In the genomic region with DNA sequence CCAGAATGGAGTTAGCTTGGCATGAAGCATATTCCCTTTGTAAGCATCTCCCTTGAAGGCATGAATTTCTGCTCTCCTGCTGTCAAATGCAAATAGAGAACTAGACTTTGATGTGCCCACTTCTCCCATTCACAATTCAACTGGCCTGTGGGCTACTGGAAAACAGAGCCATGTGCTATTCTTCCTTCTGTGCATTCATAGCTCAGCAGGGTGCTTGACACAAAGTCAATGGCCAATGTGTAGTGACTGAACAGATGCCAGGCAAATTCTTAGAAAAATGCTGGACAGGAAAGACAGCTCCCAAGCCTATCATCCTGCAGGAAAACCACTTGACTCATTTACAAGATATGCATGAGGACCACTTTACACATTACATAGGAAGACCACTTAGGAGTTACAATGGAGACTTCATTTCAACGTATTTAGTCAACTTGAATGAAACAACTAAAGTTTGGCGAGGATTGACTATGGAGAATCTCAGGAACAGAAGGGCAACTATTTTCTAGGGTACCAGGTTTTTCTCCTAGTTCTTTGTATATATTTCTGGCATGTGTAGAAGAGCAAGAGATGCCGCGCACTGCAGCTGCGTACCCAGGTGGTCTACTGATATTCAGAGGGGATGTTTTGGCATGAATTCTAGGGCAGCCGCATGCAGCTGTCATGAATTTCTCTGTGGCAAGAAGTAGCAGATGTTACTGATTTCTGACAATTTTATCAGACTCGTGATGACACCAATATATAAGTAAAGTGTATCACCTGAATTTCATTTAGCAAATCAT, we compare ENCODE assay signal across 20 mouse cellular contexts.
DNase-seq lines count a peak whose midpoint lies in the region; ATAC-seq and TF ChIP-seq lines count a peak whose summit lies in the region.
"Had no signal": no experiment of that assay in that cellular context is flagged by ENCODE, and none has a peak within 500 bp of the region (broad histone marks: within the 10 kb centered on the region; RNA-seq: fewer than 3 reads in every experiment).

No protein-coding gene starts in this region.

- H3K4me3 ChIP-seq in forebrain, embryonic 14.5 days (ENCODE audit: low read depth, low read length), result no peak overlapping the region
- H3K4me3 ChIP-seq in forebrain, embryonic 15.5 days, result no peak overlapping the region
- H3K4me3 ChIP-seq in midbrain, postnatal 0 days (ENCODE audit: low read depth, low read length), result no peak overlapping the region
- H3K4me3 ChIP-seq in midbrain, embryonic 13.5 days (replicated peaks), result no peak overlapping the region
- no peak overlapping the region for H3K4me3 ChIP-seq in hindbrain, embryonic 16.5 days (ENCODE audit: low read length)
- H3K4me3 ChIP-seq: heart, embryonic 12.5 days; left cerebral cortex, adult 2 months; limb, embryonic 15.5 days; myocyte; stomach, embryonic 15.5 days had no signal

- peak; percentile 16 for DNase-seq in forebrain, embryonic 14.5 days (ENCODE audit: low spot score)
- peak; percentile 51 for DNase-seq in midbrain, postnatal 0 days (ENCODE audit: low spot score)
- DNase-seq in cerebellum, adult 11-12 months, result peak; percentile 69
- DNase-seq in c-Kit-positive CD71-positive TER-119-positive erythroid progenitor cells, embryonic 14.5 days (ENCODE audit: low spot score), result no peak
- DNase-seq in adrenal gland, postnatal 10 days, result no peak
- DNase-seq: adrenal gland, postnatal 25 days; gastrocnemius, postnatal 25 days; kidney, adult 2 months; kidney, postnatal 4 days; lung, adult 2 months; thymus, postnatal 36 days had no signal

- no peak for ATAC-seq in forebrain, embryonic 14.5 days
- no peak for ATAC-seq in forebrain, embryonic 15.5 days (replicated peaks)
- ATAC-seq in midbrain, postnatal 0 days (ENCODE audit: low FRiP score), result peak; percentile 31; the same call in 1 of the 2 replicates
- ATAC-seq in midbrain, embryonic 13.5 days, result no peak
- ATAC-seq in hindbrain, embryonic 16.5 days, result peak; percentile 56; the same call in 1 of the 2 replicates

- no peaks in the 10 kb centered on the region for H3K4me1 ChIP-seq in forebrain, embryonic 14.5 days (ENCODE audit: control insufficient read depth, insufficient read depth, low read length)
- no peaks in the 10 kb centered on the region for H3K4me1 ChIP-seq in forebrain, embryonic 15.5 days
- no peaks in the 10 kb centered on the region for H3K4me1 ChIP-seq in midbrain, postnatal 0 days (ENCODE audit: insufficient read depth, low read length)
- no peaks in the 10 kb centered on the region for H3K4me1 ChIP-seq in midbrain, embryonic 13.5 days (replicated peaks)
- no peaks in the 10 kb centered on the region for H3K4me1 ChIP-seq in hindbrain, embryonic 16.5 days (ENCODE audit: control insufficient read depth, insufficient read depth, low read depth, low read length)
- H3K4me1 ChIP-seq: heart, embryonic 12.5 days; limb, embryonic 15.5 days; stomach, embryonic 15.5 days had no signal

- H3K9me3 ChIP-seq in forebrain, embryonic 14.5 days (replicated peaks; ENCODE audit: control insufficient read depth, low read length), result no peaks in the 10 kb centered on the region
- H3K9me3 ChIP-seq in forebrain, embryonic 15.5 days, result no peaks in the 10 kb centered on the region
- H3K9me3 ChIP-seq in midbrain, postnatal 0 days (ENCODE audit: low read length), result no peaks in the 10 kb centered on the region
- no peaks in the 10 kb centered on the region for H3K9me3 ChIP-seq in midbrain, embryonic 13.5 days
- no peaks in the 10 kb centered on the region for H3K9me3 ChIP-seq in hindbrain, embryonic 16.5 days (ENCODE audit: control insufficient read depth, low read length)
- H3K9me3 ChIP-seq: heart, embryonic 12.5 days; limb, embryonic 15.5 days; stomach, embryonic 15.5 days had no signal

- H3K4me2 ChIP-seq in forebrain, embryonic 14.5 days (ENCODE audit: low read length), result no peak overlapping the region
- no peak overlapping the region for H3K4me2 ChIP-seq in forebrain, embryonic 15.5 days (replicated peaks)
- H3K4me2 ChIP-seq in midbrain, postnatal 0 days (ENCODE audit: low read depth, low read length, poor library complexity, severe bottlenecking), result no peak overlapping the region
- no peak overlapping the region for H3K4me2 ChIP-seq in midbrain, embryonic 13.5 days (replicated peaks)
- H3K4me2 ChIP-seq in hindbrain, embryonic 16.5 days (ENCODE audit: low read length), result no peak overlapping the region
- H3K4me2 ChIP-seq: heart, embryonic 12.5 days; limb, embryonic 15.5 days; stomach, embryonic 15.5 days had no signal

- no peaks in the 10 kb centered on the region for H3K27me3 ChIP-seq in forebrain, embryonic 14.5 days (replicated peaks; ENCODE audit: control insufficient read depth, insufficient read depth, low read length)
- H3K27me3 ChIP-seq in forebrain, embryonic 15.5 days, result no peaks in the 10 kb centered on the region
- H3K27me3 ChIP-seq in midbrain, postnatal 0 days (ENCODE audit: insufficient read depth, low read length), result no peaks in the 10 kb centered on the region
- H3K27me3 ChIP-seq in midbrain, embryonic 13.5 days, result no peaks in the 10 kb centered on the region
- no peaks in the 10 kb centered on the region for H3K27me3 ChIP-seq in hindbrain, embryonic 16.5 days (replicated peaks; ENCODE audit: control insufficient read depth, insufficient read depth, low read length)
- H3K27me3 ChIP-seq: heart, embryonic 12.5 days; limb, embryonic 15.5 days; stomach, embryonic 15.5 days had no signal

- TF ChIP-seq CTCF in midbrain, postnatal 0 days (IDR thresholded peaks at IDR 0.05), result no peak

- no peaks in the 10 kb centered on the region for H3K36me3 ChIP-seq in forebrain, embryonic 14.5 days (ENCODE audit: control insufficient read depth, insufficient read depth, low read length)
- H3K36me3 ChIP-seq in forebrain, embryonic 15.5 days, result no peaks in the 10 kb centered on the region
- H3K36me3 ChIP-seq in midbrain, postnatal 0 days (ENCODE audit: insufficient read depth, low read length), result no peaks in the 10 kb centered on the region
- H3K36me3 ChIP-seq in midbrain, embryonic 13.5 days, result no peaks in the 10 kb centered on the region
- H3K36me3 ChIP-seq in hindbrain, embryonic 16.5 days (ENCODE audit: control insufficient read depth, insufficient read depth, low read length), result no peaks in the 10 kb centered on the region
- H3K36me3 ChIP-seq: heart, embryonic 12.5 days; limb, embryonic 15.5 days; stomach, embryonic 15.5 days had no signal

- no peak overlapping the region for H3K9ac ChIP-seq in forebrain, embryonic 14.5 days (ENCODE audit: low read length)
- no peak overlapping the region for H3K9ac ChIP-seq in forebrain, embryonic 15.5 days (replicated peaks)
- H3K9ac ChIP-seq in midbrain, postnatal 0 days (replicated peaks; ENCODE audit: low read length, poor library complexity, severe bottlenecking), result no peak overlapping the region
- H3K9ac ChIP-seq in midbrain, embryonic 13.5 days (replicated peaks), result no peak overlapping the region
- H3K9ac ChIP-seq in hindbrain, embryonic 16.5 days (ENCODE audit: low read depth, low read length), result no peak overlapping the region
- H3K9ac ChIP-seq: heart, embryonic 12.5 days; limb, embryonic 15.5 days; stomach, embryonic 15.5 days had no signal

- H3K27ac ChIP-seq in forebrain, embryonic 14.5 days (ENCODE audit: low read depth, low read length), result no peak overlapping the region
- H3K27ac ChIP-seq in forebrain, embryonic 15.5 days (replicated peaks), result no peak overlapping the region
- no peak overlapping the region for H3K27ac ChIP-seq in midbrain, postnatal 0 days (ENCODE audit: low read depth, low read length)
- H3K27ac ChIP-seq in midbrain, embryonic 13.5 days, result no peak overlapping the region
- no peak overlapping the region for H3K27ac ChIP-seq in hindbrain, embryonic 16.5 days (ENCODE audit: low read depth, low read length)
- H3K27ac ChIP-seq: left cerebral cortex, adult 2 months; limb, embryonic 15.5 days; macrophage; stomach, embryonic 15.5 days had no signal

- 84% methylated on average over 7 of the region's 7 CpGs for WGBS in forebrain, embryonic 14.5 days
- WGBS in forebrain, embryonic 15.5 days, result 79% methylated on average over 7 of the region's 7 CpGs
- 82% methylated on average over 7 of the region's 7 CpGs for WGBS in midbrain, postnatal 0 days
- 86% methylated on average over 7 of the region's 7 CpGs for WGBS in midbrain, embryonic 13.5 days
- 67% methylated on average over 7 of the region's 7 CpGs for WGBS in hindbrain, embryonic 16.5 days

Comparison
In these comparisons a context has a peak if more than half of its experiments do, and no peak if none do; other contexts are left out.
1. ATAC-seq: peak in midbrain, postnatal 0 days (single experiment) and hindbrain, embryonic 16.5 days (single experiment); none in forebrain, embryonic 14.5 days (single experiment), forebrain, embryonic 15.5 days (single experiment) and midbrain, embryonic 13.5 days (single experiment).
2. DNase-seq: peak in forebrain, embryonic 14.5 days (single experiment), midbrain, postnatal 0 days (single experiment) and cerebellum, adult 11-12 months (single experiment); none in c-Kit-positive CD71-positive TER-119-positive erythroid progenitor cells, embryonic 14.5 days (single experiment) and adrenal gland, postnatal 10 days (single experiment).